ENCODE assay signal across 16 mouse cellular contexts in the genomic region with DNA sequence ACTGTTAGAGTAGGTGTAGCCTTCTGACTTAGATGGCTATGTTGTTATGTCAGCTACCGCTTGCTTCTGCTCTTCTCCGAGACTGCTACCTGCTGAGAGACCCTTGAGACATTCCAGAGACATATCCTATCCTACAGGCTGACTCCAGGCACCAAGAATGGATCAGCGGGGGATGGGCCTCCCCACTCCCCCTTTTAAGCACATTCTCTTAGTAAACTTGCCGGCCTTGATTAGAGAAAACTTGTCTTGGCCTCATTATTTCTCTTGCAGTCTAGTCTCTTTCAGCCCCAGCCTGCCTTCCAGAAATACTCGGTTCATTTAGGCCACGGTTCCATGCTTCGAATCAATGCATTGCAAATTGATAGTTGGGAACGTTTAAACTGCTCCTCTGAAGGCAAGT. TPM values are rescaled to one million over a fixed set of nuclear protein-coding genes. Genes with fewer than 3 reads are reported as not detected.
"Had no signal": no experiment of that assay in that cellular context is flagged by ENCODE, and none has a peak within 500 bp of the region (broad histone marks: within the 10 kb centered on the region; RNA-seq: fewer than 3 reads in every experiment).

No protein-coding gene starts in this region.

- DNase-seq: lung, adult 18-20 months; lung, postnatal 4 days; right cerebral cortex, postnatal 14 days; thymus, adult 2 months; thymus, postnatal 25 days; thymus, postnatal 4 days had no signal

- H3K36me3 ChIP-seq: midbrain, embryonic 10.5 days; midbrain, embryonic 13.5 days; midbrain, embryonic 15.5 days; neural tube, embryonic 13.5 days; neural tube, embryonic 15.5 days; stomach, embryonic 15.5 days had no signal

- H3K4me3 ChIP-seq: midbrain, embryonic 10.5 days; midbrain, embryonic 13.5 days; midbrain, embryonic 15.5 days; myocyte; neural tube, embryonic 13.5 days; neural tube, embryonic 15.5 days; stomach, embryonic 15.5 days had no signal

- H3K9ac ChIP-seq: lung, embryonic 14.5 days; midbrain, embryonic 13.5 days; midbrain, embryonic 15.5 days; neural tube, embryonic 13.5 days; neural tube, embryonic 15.5 days; stomach, embryonic 15.5 days had no signal

- H3K27ac ChIP-seq: midbrain, embryonic 10.5 days; midbrain, embryonic 13.5 days; midbrain, embryonic 15.5 days; neural tube, embryonic 13.5 days; neural tube, embryonic 15.5 days; stomach, embryonic 15.5 days; stomach, postnatal 0 days had no signal

- H3K9me3 ChIP-seq: midbrain, embryonic 10.5 days; midbrain, embryonic 13.5 days; midbrain, embryonic 15.5 days; neural tube, embryonic 13.5 days; neural tube, embryonic 15.5 days; stomach, embryonic 15.5 days had no signal

- ATAC-seq: midbrain, embryonic 13.5 days; midbrain, embryonic 15.5 days had no signal

- H3K4me2 ChIP-seq: lung, embryonic 14.5 days; midbrain, embryonic 13.5 days; midbrain, embryonic 15.5 days; neural tube, embryonic 13.5 days; neural tube, embryonic 15.5 days; stomach, embryonic 15.5 days had no signal

RNA-seq across cellular contexts. Expression of gene Zc3h12d, which starts 37.5 kb away (rescaled TPM):
- total RNA-seq: megakaryocyte-erythroid progenitor cell, adult 5-6 weeks had no signal
- polyA plus RNA-seq: myocyte had no signal
